Mouse (Mus musculus): ENCODE data around the gene Gm21721. TPM values are rescaled to one million over a fixed set of nuclear protein-coding genes. Genes with fewer than 3 reads are reported as not detected.
"Not testable (repeated sequence)": the region's sequence is repeated elsewhere in the genome, so short reads cannot be mapped to it uniquely, and the experiment has no call there.

Gene Gm21721
- polyA plus RNA-seq (2017; shearing (Covaris generic)) = not detected

DNA sequence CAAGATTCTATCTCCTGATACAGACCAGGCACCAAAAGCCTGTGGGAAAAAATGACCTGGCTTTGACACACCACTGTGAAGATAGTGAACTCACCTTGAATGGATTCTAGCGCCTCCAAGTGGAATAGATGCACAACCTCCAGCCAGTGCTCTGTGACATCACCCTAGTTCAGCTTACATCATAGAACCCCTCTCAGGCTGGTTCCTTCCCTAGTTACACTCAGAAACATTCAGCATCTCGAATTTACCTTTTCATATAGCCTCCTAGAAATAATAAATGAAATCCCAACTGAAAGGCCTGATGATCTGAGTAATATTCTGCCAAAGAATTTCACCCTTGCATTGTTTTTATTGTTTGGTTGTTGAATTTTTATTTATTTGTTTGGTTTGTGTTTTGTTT, at the start of gene Gm21721:
TSS of gene Gm21721 (minus strand) at position 101 of the 400 bp plus-strand sequence.
- ATAC-seq = not testable (repeated sequence)

Other genes starting within 250 kb of the Gm21721 start
- not detected for gene Gm21292, start 68.3 kb downstream of the Gm21721 start, polyA plus RNA-seq (2017; shearing (Covaris generic))
- not detected for gene Gm21812, start 145.0 kb upstream of the Gm21721 start, polyA plus RNA-seq (2017; shearing (Covaris generic))
- gene Gm21874, start 214.0 kb upstream of the Gm21721 start, polyA plus RNA-seq (2017; shearing (Covaris generic)) = not detected

Data from CD4-positive, CD25-positive, alpha-beta regulatory T cell, adult 4 months (primary cell).